ENCODE assay signal across 12 mouse cellular contexts in the genomic region with DNA sequence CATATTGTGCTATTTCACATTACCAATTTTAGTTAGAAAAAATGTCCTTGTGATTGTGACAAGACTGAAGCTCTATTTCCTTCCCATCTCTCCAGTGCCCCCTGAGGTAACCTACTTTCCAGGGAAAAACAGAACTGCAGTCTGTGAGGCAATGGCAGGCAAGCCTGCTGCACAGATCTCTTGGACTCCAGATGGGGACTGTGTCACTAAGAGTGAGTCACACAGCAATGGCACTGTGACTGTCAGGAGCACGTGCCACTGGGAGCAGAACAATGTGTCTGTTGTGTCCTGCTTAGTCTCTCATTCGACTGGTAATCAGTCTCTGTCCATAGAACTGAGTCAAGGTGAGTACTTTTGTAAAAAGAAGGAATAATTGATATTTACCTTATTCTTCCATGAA. TPM values are rescaled to one million over a fixed set of nuclear protein-coding genes. Genes with fewer than 3 reads are reported as not detected.
"Had no signal": no experiment of that assay in that cellular context is flagged by ENCODE, and none has a peak within 500 bp of the region (broad histone marks: within the 10 kb centered on the region; RNA-seq: fewer than 3 reads in every experiment).

No protein-coding gene starts in this region.

RNA-seq across cellular contexts. Expression of a gene that starts 21.7 kb away (rescaled TPM):
- total RNA-seq: layer of hippocampus, postnatal 36 days; left cerebral cortex, postnatal 10 days had no signal
- polyA plus RNA-seq: kidney, embryonic 16.5 days; limb, embryonic 10.5 days; midbrain, embryonic 16.5 days had no signal

RNA-seq across cellular contexts. Expression of a gene that starts 33.7 kb away (rescaled TPM):
- total RNA-seq: layer of hippocampus, postnatal 36 days; left cerebral cortex, postnatal 10 days; megakaryocyte-erythroid progenitor cell, adult 5-6 weeks had no signal
- polyA plus RNA-seq: kidney, embryonic 16.5 days; limb, embryonic 10.5 days; liver, embryonic 11.5 days; liver, embryonic 15.5 days; lung, postnatal 0 days; midbrain, embryonic 12.5 days; midbrain, embryonic 16.5 days; neural tube, embryonic 13.5 days; stomach, postnatal 0 days had no signal
